Mouse (Mus musculus) Patski (cell line): ENCODE results near the gene Cdk14. TPM values are rescaled to one million over a fixed set of nuclear protein-coding genes. Genes with fewer than 3 reads are reported as not detected.

Experiments used
- ATAC-seq: fragments of 100-300 bp; one replicate; pipeline ENCODE4 v1.8.0; 2021
- CTCF ChIA-PET: fragments of 350-600 bp; sonication (Branson Sonifier 250); formaldehyde crosslinking; loops from one replicate; lab custom pipeline; 2022; ENCODE audit warnings: inconsistent platforms; lab: Charles Lee
- POLR2A ChIA-PET: fragments of 350-600 bp; sonication (Branson Sonifier 250); formaldehyde crosslinking; loops from one replicate; lab custom pipeline; 2022; ENCODE audit warnings: antibody characterized with exemption, inconsistent platforms; lab: Charles Lee
- DNase-seq: peaks from one replicate; pipeline ENCODE4 v3.0.0-alpha.2; 2011; ENCODE audit warnings: low read depth, low spot score
- H3K27me3 ChIP-seq: fragments of 371-371 bp; one replicate; pipeline ENCODE4 v1.5.1; 2021
- CTCF ChIP-seq: fragments of 100-300 bp; IDR thresholded peaks from one replicate; pipeline ENCODE4 v1.5.1; 2021
- in situ Hi-C: fragments of 300-500 bp; cut with MboI; formaldehyde crosslinking; loops from 3 replicates; pipeline ENCODE4 v1.11.1; 2018; ENCODE audit warnings: low pct_unique_long_range_greater_than_20kb, mixed read lengths
- polyA plus RNA-seq: library from polyadenylated mRNA; unstranded; gene quantifications from one replicate; pipeline ENCODE4 v1.2.3, GENCODE M21; 2021

Cdk14 gene
- polyA plus RNA-seq, 1 experiment from 2014 or later: 21.7 TPM

GRCm38 (mm10) chr5:5367550-5367949 is 52.6 kb downstream of the Cdk14 start:
- CTCF ChIA-PET: interaction anchor here (1.0 to 2.0 kb wide), 3 partner anchors 8 to 406 kb away, joined by 4 to 6 read pairs (median 5); no protein-coding TSS in a partner anchor
- no peak for TF ChIP-seq CTCF
- in situ Hi-C loops: no loop called here
- POLR2A ChIA-PET: no interaction called here
- no peaks in the 10 kb centered on the region for H3K27me3 ChIP-seq
- no peak for DNase-seq
- ATAC-seq: no peak

- ATAC-seq (no peak), DNase-seq (no peak)
- POLR2A ChIA-PET: interaction anchor here (0.6 to 1.2 kb wide), 2 partner anchors 14 to 113 kb away, joined by 3 read pairs; no protein-coding TSS in a partner anchor
- CTCF ChIA-PET: interaction anchor here (1.6 kb wide), 1 partner anchor 110 kb away, joined by 3 read pairs; no protein-coding TSS in a partner anchor
- TF ChIP-seq CTCF: no peak
- in situ Hi-C loops: no loop called here
- no peaks in the 10 kb centered on the region for H3K27me3 ChIP-seq
These were observed 54.6 kb downstream of the Cdk14 start for GRCm38 (mm10) chr5:5365285-5366076.

- CTCF ChIA-PET: interaction anchor here (1.1 to 2.8 kb wide), 3 partner anchors 10 to 390 kb away, joined by 3 to 12 read pairs (median 5); no protein-coding TSS in a partner anchor
- DNase-seq (no peak), ATAC-seq (no peak)
- in situ Hi-C loops: no loop called here
- POLR2A ChIA-PET: no interaction called here
- TF ChIP-seq CTCF: peak; percentile 47
- no peaks in the 10 kb centered on the region for H3K27me3 ChIP-seq
These were observed 58.4 kb downstream of the Cdk14 start for GRCm38 (mm10) chr5:5361684-5362083.

- CTCF ChIA-PET: interaction anchor here (1.1 to 3.3 kb wide), 8 partner anchors 8 to 388 kb away, joined by 3 to 14 read pairs (median 4); no protein-coding TSS in a partner anchor
- H3K27me3 ChIP-seq: no peaks in the 10 kb centered on the region
- no peak for TF ChIP-seq CTCF
- POLR2A ChIA-PET: interaction anchor here (0.7 to 1.5 kb wide), 2 partner anchors 19 to 397 kb away, joined by 4 to 5 read pairs; no protein-coding TSS in a partner anchor
- in situ Hi-C loops: no loop called here
- ATAC-seq (peak; percentile 37), DNase-seq (no peak)
These were observed 59.8 kb downstream of the Cdk14 start for GRCm38 (mm10) chr5:5360338-5360737.

GRCm38 (mm10) chr5:5359915-5360314 is 60.2 kb downstream of the Cdk14 start:
- peak; percentile 88 for ATAC-seq
- in situ Hi-C loops: no loop called here
- ChIA-PET POLR2A (interaction anchor here (0.6 to 1.5 kb wide), 3 partner anchors 18 to 397 kb away, joined by 3 to 5 read pairs (median 4); no protein-coding TSS in a partner anchor), CTCF (interaction anchor here (0.7 to 3.3 kb wide), 11 partner anchors 9 to 398 kb away, joined by 3 to 14 read pairs (median 4); no protein-coding TSS in a partner anchor)
- H3K27me3 ChIP-seq: no peaks in the 10 kb centered on the region
- no peak for TF ChIP-seq CTCF
- DNase-seq: peak; percentile 89

- no peak for DNase-seq
- H3K27me3 ChIP-seq: no peaks in the 10 kb centered on the region
- TF ChIP-seq CTCF: peak; percentile 76
- POLR2A ChIA-PET: interaction anchor here (0.6 to 1.5 kb wide), 2 partner anchors 18 to 20 kb away, joined by 3 to 5 read pairs; no protein-coding TSS in a partner anchor
- in situ Hi-C loops: no loop called here
- peak; percentile 55 for ATAC-seq
- CTCF ChIA-PET: interaction anchor here (0.7 to 3.3 kb wide), 12 partner anchors 9 to 397 kb away, joined by 3 to 14 read pairs (median 4); no protein-coding TSS in a partner anchor
These were observed 60.7 kb downstream of the Cdk14 start for GRCm38 (mm10) chr5:5359370-5359769.

GRCm38 (mm10) chr5:5358019-5358717 is 61.9 kb downstream of the Cdk14 start:
- H3K27me3 ChIP-seq: no peaks in the 10 kb centered on the region
- TF ChIP-seq CTCF: no peak
- ChIA-PET POLR2A (no interaction called here), CTCF (interaction anchor here (1.6 to 3.3 kb wide), 3 partner anchors 15 to 91 kb away, joined by 5 to 14 read pairs (median 8); no protein-coding TSS in a partner anchor)
- in situ Hi-C loops: no loop called here
- DNase-seq: no peak
- no peak for ATAC-seq

- ATAC-seq (no peak), DNase-seq (no peak)
- POLR2A ChIA-PET: no interaction called here
- H3K27me3 ChIP-seq: no peaks in the 10 kb centered on the region
- CTCF ChIA-PET: interaction anchor here (1.0 to 1.6 kb wide), 3 partner anchors 9 to 69 kb away, joined by 3 read pairs; no protein-coding TSS in a partner anchor
- in situ Hi-C loops: no loop called here
- TF ChIP-seq CTCF: no peak
These were observed 65.3 kb downstream of the Cdk14 start for GRCm38 (mm10) chr5:5354684-5355368.

- H3K27me3 ChIP-seq: no peaks in the 10 kb centered on the region
- in situ Hi-C loops: no loop called here
- no peak for ATAC-seq
- no peak for DNase-seq
- TF ChIP-seq CTCF: no peak
- POLR2A ChIA-PET: no interaction called here
- CTCF ChIA-PET: interaction anchor here (1.0 to 1.6 kb wide), 3 partner anchors 8 to 68 kb away, joined by 3 read pairs; no protein-coding TSS in a partner anchor
These were observed 66.2 kb downstream of the Cdk14 start for GRCm38 (mm10) chr5:5353946-5354345.
